Mouse (Mus musculus) liver, embryonic 14.5 days (tissue): ENCODE results near the gene Ccdc106.

Experiments used
- CTCF ChIP-seq: IDR thresholded peaks from 2 replicates; pipeline ENCODE4 v1.5.1; 2016; ENCODE audit warnings: antibody characterized with exemption, low read depth, control low read depth
- EP300 ChIP-seq: IDR thresholded peaks from 2 replicates; pipeline ENCODE4 v1.6.1; 2016; ENCODE audit warnings: antibody characterized with exemption, low read depth

- peak; percentile 49 for TF ChIP-seq CTCF
- TF ChIP-seq EP300: no peak
These were observed 27.0 kb downstream of the Ccdc106 start for GRCm38 (mm10) chr7:5047313-5047712.
